Mouse (Mus musculus) liver, postnatal 0 days (tissue): ENCODE data around the gene Ube2e2. TPM values are rescaled to one million over a fixed set of nuclear protein-coding genes. Genes with fewer than 3 reads are reported as not detected.
A peak's percentile ranks its signal among the peaks of the same experiment; 100 is the strongest.

Experiments
- ATAC-seq: fragments of 200-750 bp; cut with Nextera tagmentation; 2 replicates; pipeline ENCODE4 v1.8.0; 2017; ENCODE audit warnings: mild to moderate bottlenecking, moderate library complexity
- DNase-seq: peaks from one replicate; pipeline ENCODE4 v3.0.0-alpha.2; 2016
- H3K27ac ChIP-seq: fragments of 300-500 bp; sonication (generic); 2 replicates; pipeline ENCODE4 v1.5.1; 2014; ENCODE audit warnings: antibody characterized with exemption, moderate library complexity, mild to moderate bottlenecking, low read depth
- H3K27me3 ChIP-seq: fragments of 300-500 bp; sonication (generic); 2 replicates; pipeline ENCODE4 v1.6.1; 2014; ENCODE audit warnings: low read length, control low read depth, mixed read lengths; ENCODE audit not compliant: insufficient read depth
- H3K36me3 ChIP-seq: fragments of 300-500 bp; sonication (generic); replicated peaks from 2 replicates; pipeline ENCODE4 v1.6.1; 2014; ENCODE audit warnings: mild to moderate bottlenecking, control low read depth, low read length, moderate library complexity, mixed read lengths; ENCODE audit not compliant: insufficient read depth
- H3K4me1 ChIP-seq: fragments of 300-500 bp; sonication (generic); 2 replicates; pipeline ENCODE4 v1.6.1; 2014; ENCODE audit warnings: antibody characterized with exemption, mild to moderate bottlenecking, control low read depth; ENCODE audit not compliant: insufficient read depth
- H3K4me2 ChIP-seq: fragments of 300-500 bp; sonication (generic); 2 replicates; pipeline ENCODE4 v1.6.1; 2014; ENCODE audit warnings: low read depth, mild to moderate bottlenecking, low read length, moderate library complexity, mixed read lengths
- H3K4me3 ChIP-seq: fragments of 300-500 bp; sonication (generic); 2 replicates; pipeline ENCODE4 v1.5.1; 2014; ENCODE audit warnings: low read depth, low read length
- H3K9ac ChIP-seq: fragments of 300-500 bp; sonication (generic); replicated peaks from 2 replicates; pipeline ENCODE4 v1.6.1; 2014; ENCODE audit warnings: mild to moderate bottlenecking, moderate library complexity
- H3K9me3 ChIP-seq: fragments of 300-500 bp; sonication (generic); 2 replicates; pipeline ENCODE4 v1.6.1; 2016; ENCODE audit warnings: mild to moderate bottlenecking, control low read depth, low read length, mixed read lengths
- CTCF ChIP-seq: sonication (generic); IDR thresholded peaks from 2 replicates; pipeline ENCODE4 v1.5.1; 2016; ENCODE audit warnings: antibody characterized with exemption, low read depth
- EP300 ChIP-seq: IDR thresholded peaks from 2 replicates; pipeline ENCODE4 v1.6.1; 2016; ENCODE audit warnings: antibody characterized with exemption, low read depth, mild to moderate bottlenecking
- WGBS: fragments of 180-500 bp; shearing (Covaris S2); extraction: QIAGEN DNeasy Blood & Tissue Kit; methylation state at CpG from one replicate; pipeline ENCODE4 v1.1.7; 2014; ENCODE audit not compliant: insufficient replicate concordance; 5-methylcytosine and 5-hydroxymethylcytosine counted together
- polyA plus RNA-seq: library from polyadenylated mRNA; unstranded; fragments of >200 nt; fragmentation: Nextera tagmentation; extraction: Ambion mirVana; gene quantifications from 2 replicates; pipeline ENCODE4 v1.2.1, GENCODE M21; 2015

Ube2e2 gene
- polyA plus RNA-seq, 1 experiment from 2014 or later: 24.6 TPM

DNA sequence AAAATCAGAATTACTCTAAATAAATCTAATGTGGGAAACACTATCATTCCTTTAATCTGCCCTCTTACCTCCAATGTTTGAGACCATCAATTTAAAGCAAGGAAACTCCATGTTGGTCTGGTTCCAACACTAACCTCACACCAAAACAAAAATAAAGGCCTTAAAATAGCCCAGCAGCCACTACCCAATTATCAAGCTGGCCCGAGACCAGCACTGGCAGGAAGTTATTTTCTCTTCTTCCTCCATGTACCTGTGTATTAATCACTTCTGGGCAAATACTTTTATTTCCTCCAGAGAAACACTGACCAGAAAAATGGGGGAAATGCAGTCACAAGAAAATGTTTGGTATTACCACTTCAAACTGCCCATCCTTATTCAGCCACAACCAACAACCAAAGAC lies 23.4 kb downstream of the Ube2e2 start:
- no peak overlapping the region for H3K27ac ChIP-seq
- no peaks in the 10 kb centered on the region for H3K36me3 ChIP-seq
- H3K9ac ChIP-seq: no peak overlapping the region
- no peak for DNase-seq
- H3K4me1 ChIP-seq: no peaks in the 10 kb centered on the region
- no peaks in the 10 kb centered on the region for H3K27me3 ChIP-seq
- TF ChIP-seq EP300 (no peak), CTCF (no peak)
- no peak overlapping the region for H3K4me2 ChIP-seq
- ATAC-seq: no peak
- peaks cover 3% of the 10 kb centered on the region; the same call in 1 of the 2 replicates for H3K9me3 ChIP-seq
- no peak overlapping the region for H3K4me3 ChIP-seq
- WGBS: 74% methylated on average over 1 of the region's 1 CpGs

GRCm38 (mm10) chr14:18828661-18829060 lies 65.4 kb downstream of the Ube2e2 start:
- TF ChIP-seq EP300: no peak
- no peak for TF ChIP-seq CTCF
- ATAC-seq: no peak
- DNase-seq: no peak

DNA sequence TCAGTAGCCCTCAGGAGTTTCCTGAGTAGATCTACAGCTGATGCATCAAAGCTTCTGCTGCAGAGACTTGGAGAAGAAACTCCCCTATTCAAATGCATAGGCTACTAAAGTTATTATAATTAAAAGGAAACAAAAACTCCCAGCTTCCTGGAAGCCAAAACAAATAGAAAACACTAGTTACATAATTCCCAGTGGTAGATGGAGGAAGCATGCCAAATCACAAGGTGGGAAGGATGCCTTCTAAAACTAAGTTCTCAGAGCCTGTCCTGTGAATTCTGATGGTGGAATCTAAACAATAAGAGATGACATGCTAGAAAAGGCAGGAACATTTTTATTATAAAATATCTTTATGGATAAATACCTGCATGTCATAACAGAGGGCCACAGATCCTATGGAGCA lies 67.3 kb downstream of the Ube2e2 start:
- Histone ChIP-seq H3K4me1 (no peaks in the 10 kb centered on the region), H3K9me3 (no peaks in the 10 kb centered on the region), H3K27ac (no peak overlapping the region), H3K9ac (no peak overlapping the region), H3K27me3 (no peaks in the 10 kb centered on the region), H3K4me3 (no peak overlapping the region), H3K36me3 (no peaks in the 10 kb centered on the region), H3K4me2 (no peak overlapping the region)
- no peak for ATAC-seq
- TF ChIP-seq CTCF: no peak
- TF ChIP-seq EP300: no peak
- no peak for DNase-seq

More at GRCm38 (mm10) chr14:18828661-18829060, 65.4 kb downstream of the Ube2e2 start:
- Histone ChIP-seq H3K4me3 (no peak overlapping the region), H3K27me3 (no peaks in the 10 kb centered on the region), H3K27ac (no peak overlapping the region), H3K4me2 (no peak overlapping the region), H3K4me1 (no peaks in the 10 kb centered on the region), H3K36me3 (no peaks in the 10 kb centered on the region), H3K9ac (no peak overlapping the region), H3K9me3 (no peaks in the 10 kb centered on the region)
- WGBS: 73% methylated on average over 1 of the region's 1 CpGs

DNA sequence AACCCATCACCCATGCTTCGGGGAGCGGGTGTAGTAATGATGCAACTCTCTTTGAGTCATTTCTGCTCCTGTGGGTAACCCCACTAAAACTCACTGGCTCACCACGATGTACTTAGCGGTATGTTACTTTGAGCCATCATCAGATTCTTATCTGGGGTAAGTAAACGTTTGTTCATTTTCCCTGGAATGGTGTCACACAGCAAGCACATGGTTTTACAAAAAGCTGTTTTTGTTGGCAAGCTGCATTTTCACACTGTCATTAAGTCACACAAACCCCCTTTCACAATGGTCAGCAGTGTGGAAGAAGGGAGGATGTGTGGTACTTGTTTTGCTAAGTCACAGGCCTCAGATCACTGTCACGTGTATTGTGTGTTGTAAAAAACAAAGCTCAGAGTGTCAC lies 73.4 kb downstream of the Ube2e2 start:
- Histone ChIP-seq H3K4me3 (no peak overlapping the region), H3K9ac (no peak overlapping the region), H3K4me1 (peaks cover 2% of the 10 kb centered on the region; the same call in 1 of the 2 replicates), H3K9me3 (no peaks in the 10 kb centered on the region), H3K27ac (no peak overlapping the region), H3K27me3 (no peaks in the 10 kb centered on the region), H3K4me2 (no peak overlapping the region), H3K36me3 (no peaks in the 10 kb centered on the region)
- WGBS: 56% methylated on average over 6 of the region's 6 CpGs
- no peak for TF ChIP-seq CTCF
- TF ChIP-seq EP300: no peak
- ATAC-seq: peak; percentile 95
- no peak for DNase-seq

GRCm38 (mm10) chr14:18796857-18797256 lies 97.2 kb downstream of the Ube2e2 start:
- no peak overlapping the region for H3K27ac ChIP-seq
- no peak overlapping the region for H3K4me2 ChIP-seq
- ATAC-seq: peak; percentile 63
- H3K4me3 ChIP-seq: no peak overlapping the region
- no peaks in the 10 kb centered on the region for H3K36me3 ChIP-seq
- no peaks in the 10 kb centered on the region; the same call in 1 of the 2 replicates for H3K4me1 ChIP-seq
- H3K27me3 ChIP-seq: no peaks in the 10 kb centered on the region
- TF ChIP-seq CTCF (no peak), EP300 (no peak)
- DNase-seq: no peak
- no peak overlapping the region for H3K9ac ChIP-seq
- H3K9me3 ChIP-seq: no peaks in the 10 kb centered on the region

DNA sequence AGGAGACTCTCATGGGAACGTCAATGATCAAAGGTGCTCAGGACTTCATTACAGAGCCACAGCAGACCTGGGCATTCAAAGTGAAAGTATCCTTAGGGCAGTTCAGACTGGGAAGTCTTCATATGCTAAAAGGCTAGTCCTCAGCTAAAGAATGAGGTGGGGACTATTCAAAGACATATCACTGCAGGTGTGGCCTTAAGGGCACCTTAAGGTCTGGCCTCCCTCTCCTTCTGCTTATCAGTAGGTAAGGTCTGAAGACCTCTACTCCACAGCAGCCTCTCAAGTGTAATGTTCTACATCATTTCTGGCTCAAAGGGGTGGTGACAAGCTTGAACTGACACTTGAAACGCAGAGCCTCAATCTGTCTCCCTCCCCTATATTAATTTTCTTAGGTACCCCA lies 98.3 kb downstream of the Ube2e2 start:
- H3K4me1 ChIP-seq: no peaks in the 10 kb centered on the region; the same call in 1 of the 2 replicates
- H3K4me3 ChIP-seq: no peak overlapping the region
- ATAC-seq: no peak
- no peaks in the 10 kb centered on the region for H3K36me3 ChIP-seq
- H3K27me3 ChIP-seq: no peaks in the 10 kb centered on the region
- DNase-seq: no peak
- 57% methylated on average over 2 of the region's 2 CpGs for WGBS
- TF ChIP-seq EP300 (no peak), CTCF (no peak)
- H3K9ac ChIP-seq: no peak overlapping the region
- no peak overlapping the region for H3K27ac ChIP-seq
- no peak overlapping the region for H3K4me2 ChIP-seq
- no peaks in the 10 kb centered on the region for H3K9me3 ChIP-seq

- Histone ChIP-seq H3K4me2 (no peak overlapping the region), H3K27ac (no peak overlapping the region), H3K9ac (no peak overlapping the region), H3K36me3 (no peaks in the 10 kb centered on the region), H3K4me1 (no peaks in the 10 kb centered on the region), H3K4me3 (no peak overlapping the region), H3K27me3 (no peaks in the 10 kb centered on the region), H3K9me3 (no peaks in the 10 kb centered on the region)
- DNase-seq (no peak), ATAC-seq (no peak)
- no peak for TF ChIP-seq CTCF
- no peak for TF ChIP-seq EP300
- 61% methylated on average over 3 of the region's 3 CpGs for WGBS
Observed at GRCm38 (mm10) chr14:18778993-18779675, 114.9 kb downstream of the Ube2e2 start.
